Mouse (Mus musculus): ENCODE results near the gene Arsg. TPM values are rescaled to one million over a fixed set of nuclear protein-coding genes. Genes with fewer than 3 reads are reported as not detected.

The Arsg gene
- total and polyA plus RNA-seq, 3 experiments: 0.79 to 3.3 (median 1.4) TPM

DNA sequence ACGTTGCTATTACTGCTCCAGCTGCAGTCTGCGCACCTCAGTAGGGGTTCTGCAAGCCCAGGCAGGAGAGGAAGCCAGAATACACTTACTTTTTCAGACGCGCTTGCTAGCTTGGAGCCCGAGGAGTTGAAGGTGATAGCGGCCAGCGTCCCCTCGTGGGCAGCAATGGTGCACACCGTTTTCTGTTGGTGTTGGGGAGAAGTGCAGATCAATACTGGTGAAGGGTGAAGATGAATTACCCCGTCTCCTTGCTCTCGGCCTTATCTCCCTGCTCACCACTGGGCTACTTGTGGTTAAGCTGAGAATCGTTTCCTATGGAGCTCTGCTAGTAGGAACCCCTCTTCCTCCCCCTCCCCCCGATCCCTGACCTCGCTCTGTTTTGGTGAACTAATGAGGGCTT lies 110.8 kb downstream of the Arsg start:
- Histone ChIP-seq H3K4me1 (ENCODE audit: control insufficient read depth in 1 of 2, insufficient read depth in 2 of 2) (peaks cover 0 to 19% of the 10 kb centered on the region in 2 experiments; a peak in 2 of 4 replicates), H3K79me2 (replicated peaks; ENCODE audit: control insufficient read depth, extremely low read depth, insufficient read depth, poor library complexity, severe bottlenecking) (no peaks in the 10 kb centered on the region), H3K9me3 (replicated peaks; ENCODE audit: low read length) (no peaks in the 10 kb centered on the region), H3K27ac (ENCODE audit: insufficient read depth, low read depth) (no peak overlapping the region), H3K4me2 (ENCODE audit: insufficient read depth, low read depth, poor library complexity, severe bottlenecking) (no peak overlapping the region), H3K9ac (ENCODE audit: insufficient read depth, low read depth) (no peak overlapping the region), H3K36me3 (replicated peaks in 1 of 2; ENCODE audit: control insufficient read depth in 1 of 2, insufficient read depth in 1 of 2, low read length in 1 of 2) (no peaks in the 10 kb centered on the region), H3K27me3 (replicated peaks) (no peaks in the 10 kb centered on the region), H3K4me3 (replicated peaks in 1 of 3; ENCODE audit: low read depth in 2 of 3, low read length in 2 of 3, poor library complexity in 1 of 3) (no peak overlapping the region)
- in situ Hi-C loops (cut with MboI; ENCODE audit: low pct_ligation_motif_present, low pct_unique_long_range_greater_than_20kb, low sequenced_read_pairs) (loop anchor here (5.0 to 10.0 kb wide), 2 partner anchors 137 to 259 kb away; no protein-coding TSS in a partner anchor), dilution Hi-C loops (cut with MboI; ENCODE audit: extremely low pct_ligation_motif_present, extremely low pct_unique_long_range_greater_than_20kb, low sequenced_read_pairs) (no loop called here)
- no peak for DNase-seq (ENCODE audit: extremely low read depth)
- TF ChIP-seq ETS1 (conservative IDR thresholded peaks at IDR 0.05; ENCODE audit: low read depth, low read length): no peak
- TF ChIP-seq ZMIZ1 (IDR thresholded peaks at IDR 0.05; ENCODE audit: low read depth, low read length): no peak
- no peak for TF ChIP-seq ZKSCAN1 (IDR thresholded peaks at IDR 0.05; ENCODE audit: borderline replicate concordance, low read depth, low read length)
- no peak for TF ChIP-seq NRF1 (IDR thresholded peaks at IDR 0.05; ENCODE audit: low read depth, low read length)
- no peak for TF ChIP-seq MEF2A (IDR thresholded peaks at IDR 0.05; ENCODE audit: borderline replicate concordance, low read depth, low read length)
- no peak for TF ChIP-seq HCFC1 (IDR thresholded peaks at IDR 0.05; ENCODE audit: low read depth, low read length)
- TF ChIP-seq CTCF (conservative IDR thresholded peaks at IDR 0.05 in 1 of 2, IDR thresholded peaks at IDR 0.05 in 1 of 2; ENCODE audit: low read depth in 2 of 2, low read length in 2 of 2): no peak
- TF ChIP-seq KAT2A (IDR thresholded peaks at IDR 0.05; ENCODE audit: insufficient replicate concordance, low read length): no peak
- TF ChIP-seq ELF1 (IDR thresholded peaks at IDR 0.05; ENCODE audit: low read depth, low read length): no peak
- TF ChIP-seq RCOR1 (conservative IDR thresholded peaks at IDR 0.05; ENCODE audit: low read depth, low read length): no peak
- TF ChIP-seq CHD1 (IDR thresholded peaks at IDR 0.05; ENCODE audit: low read depth, low read length): no peak
- no peak for TF ChIP-seq GABPA (IDR thresholded peaks at IDR 0.05; ENCODE audit: insufficient replicate concordance, low read depth, low read length)
- TF ChIP-seq EP300 (IDR thresholded peaks at IDR 0.05; ENCODE audit: low read length): no peak
- TF ChIP-seq MAZ (IDR thresholded peaks at IDR 0.05; ENCODE audit: low read depth, low read length): no peak
- no peak for TF ChIP-seq MAX (IDR thresholded peaks at IDR 0.05; ENCODE audit: low read length)
- TF ChIP-seq MAFK (IDR thresholded peaks at IDR 0.05; ENCODE audit: insufficient replicate concordance, low read length): no peak
- no peak for TF ChIP-seq JUN (IDR thresholded peaks at IDR 0.05; ENCODE audit: insufficient read depth, low read depth, low read length)
- TF ChIP-seq JUND (conservative IDR thresholded peaks at IDR 0.05; ENCODE audit: low read depth, low read length): no peak

DNA sequence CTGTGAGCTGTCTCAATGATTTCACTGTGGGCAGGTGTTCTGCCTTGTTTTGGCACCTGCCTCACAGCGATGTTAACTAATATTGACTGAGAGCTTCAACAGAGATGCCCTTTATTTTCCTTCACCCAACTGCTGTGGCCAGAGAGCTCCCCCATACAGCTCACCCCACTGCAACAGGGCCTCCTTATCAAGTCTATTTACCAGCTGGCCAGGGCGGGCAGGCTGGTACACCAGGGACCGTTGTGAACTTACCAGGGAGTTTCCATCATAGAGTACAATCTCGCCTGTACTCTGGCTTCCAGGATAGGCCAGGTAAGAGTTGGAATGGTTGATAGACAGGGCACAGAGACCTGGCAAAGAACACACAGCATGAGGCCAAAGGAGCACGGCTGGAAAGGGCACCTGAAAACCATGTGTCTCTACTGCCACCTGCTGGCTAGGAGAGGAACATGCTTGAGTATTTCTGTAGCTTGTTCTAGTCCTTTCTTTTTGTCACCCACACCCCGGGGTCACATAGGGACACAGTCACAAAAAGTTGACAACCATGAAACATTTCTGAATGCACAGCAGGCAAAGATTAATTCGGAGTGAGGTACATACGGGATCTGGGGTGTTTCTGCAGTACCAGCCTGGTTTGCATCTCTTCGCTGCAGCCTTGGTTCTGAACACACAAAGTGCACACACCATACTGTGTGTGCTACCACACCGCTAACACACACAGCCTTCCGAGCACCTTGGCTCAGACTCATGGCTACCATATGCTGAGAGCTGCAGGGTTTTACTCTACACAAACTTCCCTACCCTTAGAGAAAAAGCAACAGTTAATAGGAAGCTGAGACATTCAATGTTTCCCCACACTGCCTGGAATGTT lies 111.9 kb downstream of the Arsg start:
- H3K79me2 ChIP-seq (replicated peaks; ENCODE audit: control insufficient read depth, extremely low read depth, insufficient read depth, poor library complexity, severe bottlenecking): no peaks in the 10 kb centered on the region
- no peak overlapping the region for H3K27ac ChIP-seq (ENCODE audit: insufficient read depth, low read depth)
- H3K4me3 ChIP-seq (replicated peaks in 1 of 3; ENCODE audit: low read depth in 2 of 3, low read length in 2 of 3, poor library complexity in 1 of 3): no peak overlapping the region
- peak; percentile 90 for DNase-seq (ENCODE audit: extremely low read depth)
- dilution Hi-C loops (cut with MboI; ENCODE audit: extremely low pct_ligation_motif_present, extremely low pct_unique_long_range_greater_than_20kb, low sequenced_read_pairs): no loop called here
- no peaks in the 10 kb centered on the region for H3K9me3 ChIP-seq (replicated peaks; ENCODE audit: low read length)
- no peaks in the 10 kb centered on the region for H3K27me3 ChIP-seq (replicated peaks)
- peak overlapping the region; percentile 14; the same call in 1 of the 2 replicates for H3K4me2 ChIP-seq (ENCODE audit: insufficient read depth, low read depth, poor library complexity, severe bottlenecking)
- H3K9ac ChIP-seq (ENCODE audit: insufficient read depth, low read depth): no peak overlapping the region
- in situ Hi-C loops (cut with MboI; ENCODE audit: low pct_ligation_motif_present, low pct_unique_long_range_greater_than_20kb, low sequenced_read_pairs): loop anchor here (5.0 to 10.0 kb wide), 3 partner anchors 138 to 338 kb away; no protein-coding TSS in a partner anchor
- peaks cover 3 to 21% of the 10 kb centered on the region in 2 experiments for H3K4me1 ChIP-seq (ENCODE audit: control insufficient read depth in 1 of 2, insufficient read depth in 2 of 2)
- no peaks in the 10 kb centered on the region for H3K36me3 ChIP-seq (replicated peaks in 1 of 2; ENCODE audit: control insufficient read depth in 1 of 2, insufficient read depth in 1 of 2, low read length in 1 of 2)
- TF ChIP-seq JUND (conservative IDR thresholded peaks at IDR 0.05; ENCODE audit: low read depth, low read length) (peak; percentile 72; the same call in 1 of the 2 replicates), SIN3A (IDR thresholded peaks at IDR 0.05; ENCODE audit: low read length) (peak; percentile 87), EP300 (IDR thresholded peaks at IDR 0.05; ENCODE audit: low read length) (0 out of 2 replicates have a peak, but pooled peaks have one; percentile 20), RCOR1 (conservative IDR thresholded peaks at IDR 0.05; ENCODE audit: low read depth, low read length) (peak; percentile 52; the same call in 1 of the 2 replicates), CHD1 (IDR thresholded peaks at IDR 0.05; ENCODE audit: low read depth, low read length) (no peak), USF2 (conservative IDR thresholded peaks at IDR 0.05; ENCODE audit: low read depth, low read length) (no peak), ELF1 (IDR thresholded peaks at IDR 0.05; ENCODE audit: low read depth, low read length) (no peak), MAX (IDR thresholded peaks at IDR 0.05; ENCODE audit: low read length) (peak; percentile 92), JUN (IDR thresholded peaks at IDR 0.05; ENCODE audit: insufficient read depth, low read depth, low read length) (peak; percentile 12; the same call in 1 of the 2 replicates), ZC3H11A (IDR thresholded peaks at IDR 0.05; ENCODE audit: low read depth, low read length) (peak; percentile 99), POLR2AphosphoS2 (IDR thresholded peaks at IDR 0.05; ENCODE audit: low read depth, low read length) (no peak), CTCF (conservative IDR thresholded peaks at IDR 0.05 in 1 of 2, IDR thresholded peaks at IDR 0.05 in 1 of 2; ENCODE audit: low read depth in 2 of 2, low read length in 2 of 2) (peak; percentile 99), IRF4 (IDR thresholded peaks at IDR 0.05; ENCODE audit: low read depth, low read length) (peak; percentile 67), MAZ (IDR thresholded peaks at IDR 0.05; ENCODE audit: low read depth, low read length) (peak; percentile 72), ZNF384 (IDR thresholded peaks at IDR 0.05; ENCODE audit: low read depth, low read length) (no peak; the same call in 1 of the 2 replicates), E2F4 (IDR thresholded peaks at IDR 0.05; ENCODE audit: insufficient replicate concordance, low read depth, low read length) (peak; percentile 64; the same call in 1 of the 2 replicates), BHLHE40 (IDR thresholded peaks at IDR 0.05; ENCODE audit: low read depth, low read length) (peak; percentile 59), MXI1 (IDR thresholded peaks at IDR 0.05; ENCODE audit: low read depth, low read length) (peak; percentile 48), GABPA (IDR thresholded peaks at IDR 0.05; ENCODE audit: insufficient replicate concordance, low read depth, low read length) (no peak)

Measured in CH12.LX (cell line).